Mouse (Mus musculus): ENCODE data around the gene Pex13. TPM values are rescaled to one million over a fixed set of nuclear protein-coding genes. Genes with fewer than 3 reads are reported as not detected.
A peak's percentile ranks its signal among the peaks of the same experiment; 100 is the strongest.
"Not testable (repeated sequence)": the region's sequence is repeated elsewhere in the genome, so short reads cannot be mapped to it uniquely, and the experiment has no call there.

Gene Pex13
- polyA plus RNA-seq, 1 experiment from 2014 or later, result 29.4 TPM

DNA sequence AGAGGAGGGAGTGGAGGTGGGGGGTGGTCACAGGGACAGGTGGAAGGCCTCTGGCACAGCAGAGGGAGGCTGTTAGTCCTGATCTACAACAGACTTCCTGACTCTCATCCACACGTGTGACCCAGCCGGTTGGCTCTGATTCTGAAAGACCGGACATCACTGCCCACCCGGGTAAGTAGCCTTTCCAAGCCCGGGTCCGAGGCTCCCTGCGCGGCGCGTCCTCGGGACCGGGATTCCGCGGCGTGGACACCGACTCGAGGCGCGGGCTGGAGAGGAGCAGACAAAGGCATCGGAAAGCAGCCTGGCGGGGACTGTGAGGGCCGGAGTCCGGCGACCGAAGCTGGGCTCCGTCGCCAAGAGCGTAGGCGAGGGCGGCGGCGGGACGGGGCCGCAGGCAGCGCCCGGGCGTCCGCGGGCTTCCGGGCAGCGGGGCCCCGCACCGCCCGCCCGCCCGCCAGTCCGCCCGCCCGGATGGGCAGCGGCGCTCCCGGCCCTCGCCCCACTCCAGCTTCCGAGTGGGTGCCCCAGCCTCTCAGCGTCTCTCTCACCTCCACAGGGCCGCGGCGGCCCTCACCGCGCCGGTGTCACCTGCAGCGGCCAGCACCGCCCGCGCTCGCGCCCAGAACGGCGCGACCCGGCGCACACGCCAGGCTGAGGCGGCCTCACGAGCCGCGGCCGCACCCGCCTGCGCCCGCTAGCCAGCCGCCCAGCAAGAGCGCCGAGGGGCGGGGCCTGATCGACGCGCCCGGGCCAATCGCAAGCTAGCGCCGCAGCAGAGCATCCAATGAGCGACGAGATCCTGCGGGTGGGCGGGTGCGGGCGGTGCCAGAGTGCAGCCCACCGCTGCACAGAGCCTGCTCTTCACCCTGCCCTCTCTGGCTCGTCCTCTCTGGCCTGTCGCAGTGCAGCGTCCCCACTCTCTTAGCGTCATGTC, 32.5 kb downstream of the Pex13 start, which contains the start of gene 0610010F05Rik:
Gene 0610010F05Rik, minus strand, starts transcription at position 695 of the 934 bp plus-strand sequence.
- Histone ChIP-seq H3K4me3 (peak within 1 kb of the TSS; percentile 93), H3K27me3 (ENCODE audit: poor library complexity, severe bottlenecking) (no peaks in the 10 kb centered on the region), H3K36me3 (replicated peaks) (peaks cover 24% of the 10 kb centered on the region), H3K4me1 (peaks cover 17% of the 10 kb centered on the region), H3K27ac (peak within 1 kb of the TSS; percentile 96), H3K9me3 (no peaks in the 10 kb centered on the region)
- DNase-seq (ENCODE audit: extremely low spot score, low spot score), result peak; percentile 92
- under 1% methylated on average over 103 of the region's 103 CpGs for WGBS

DNA sequence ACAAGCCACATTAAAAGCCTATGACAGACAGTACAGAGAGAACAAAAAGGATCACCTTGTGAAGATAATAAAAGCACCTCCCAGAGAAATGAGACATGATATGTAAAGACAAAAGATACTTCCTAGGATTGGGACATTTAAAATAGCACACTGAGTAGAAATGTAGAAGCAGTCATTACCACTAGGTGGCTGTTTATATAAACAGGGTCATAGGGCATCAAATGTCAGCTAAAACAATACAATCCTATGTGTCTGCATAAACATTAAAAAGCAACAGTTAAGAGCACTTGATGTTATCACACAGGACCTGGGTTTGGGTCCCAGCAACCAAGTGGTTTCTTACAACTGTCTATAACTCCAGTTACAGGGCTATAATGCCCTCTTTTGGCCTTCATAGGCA, 35.1 kb downstream of the Pex13 start:
- Histone ChIP-seq H3K4me3 (no peak overlapping the region), H3K27ac (no peak overlapping the region), H3K4me1 (peaks cover 17% of the 10 kb centered on the region), H3K36me3 (replicated peaks) (peaks cover 30% of the 10 kb centered on the region), H3K27me3 (ENCODE audit: poor library complexity, severe bottlenecking) (no peaks in the 10 kb centered on the region), H3K9me3 (no peaks in the 10 kb centered on the region)
- no peak for DNase-seq (ENCODE audit: extremely low spot score, low spot score)

DNA sequence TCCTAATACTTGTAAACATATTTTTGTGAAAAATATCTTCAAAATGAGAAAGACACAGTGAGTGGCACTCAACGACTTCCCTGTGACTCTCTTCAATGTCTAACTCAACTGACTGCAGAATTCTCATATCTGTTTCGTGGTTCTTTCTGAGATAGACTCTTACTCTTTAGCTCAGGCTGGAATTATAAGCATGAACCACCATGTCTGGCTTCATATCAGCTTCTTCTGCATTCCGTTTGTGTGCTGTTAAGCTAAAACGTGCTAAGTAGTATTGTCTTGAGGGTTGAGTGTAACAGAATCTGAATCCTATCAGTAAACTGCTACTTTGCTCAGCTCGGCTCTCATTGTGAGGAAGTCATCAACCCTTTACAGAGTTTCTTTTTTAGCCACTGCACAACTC, 46.8 kb downstream of the Pex13 start:
- Histone ChIP-seq H3K4me1 (no peaks in the 10 kb centered on the region), H3K27ac (no peak overlapping the region), H3K27me3 (ENCODE audit: poor library complexity, severe bottlenecking) (no peaks in the 10 kb centered on the region), H3K36me3 (replicated peaks) (peaks cover 38% of the 10 kb centered on the region), H3K4me3 (no peak overlapping the region), H3K9me3 (no peaks in the 10 kb centered on the region)
- DNase-seq (ENCODE audit: extremely low spot score, low spot score), result no peak
- WGBS, result 91% methylated on average over 5 of the region's 5 CpGs

GRCm38 (mm10) chr11:23614546-23614945, 51.2 kb downstream of the Pex13 start:
- H3K9me3 ChIP-seq, result no peaks in the 10 kb centered on the region
- 92% methylated on average over 5 of the region's 5 CpGs for WGBS
- H3K36me3 ChIP-seq (replicated peaks), result peaks cover 43% of the 10 kb centered on the region
- no peak overlapping the region for H3K27ac ChIP-seq
- DNase-seq (ENCODE audit: extremely low spot score, low spot score), result no peak
- H3K27me3 ChIP-seq (ENCODE audit: poor library complexity, severe bottlenecking), result no peaks in the 10 kb centered on the region
- no peaks in the 10 kb centered on the region for H3K4me1 ChIP-seq
- H3K4me3 ChIP-seq, result no peak overlapping the region

DNA sequence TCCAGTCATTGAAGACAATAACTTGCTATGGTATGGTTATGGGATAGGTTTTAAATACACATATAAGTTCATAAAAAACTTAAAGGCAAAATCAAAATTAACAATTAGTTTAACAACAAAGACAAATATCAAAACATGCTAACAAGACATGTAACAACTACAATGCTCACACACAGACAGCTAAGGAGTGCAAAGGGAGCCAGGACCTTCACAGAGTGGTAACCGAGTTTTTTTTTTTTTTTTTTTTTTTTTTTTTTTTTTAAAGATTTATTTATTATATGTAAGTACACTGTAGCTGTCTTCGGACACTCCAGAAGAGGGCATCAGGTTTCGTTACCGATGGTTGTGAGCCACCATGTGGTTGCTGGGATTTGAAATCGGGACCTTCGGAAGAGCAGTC, 58.5 kb downstream of the Pex13 start:
- 93% methylated on average over 6 of the region's 6 CpGs for WGBS
- not testable (repeated sequence) for H3K4me3 ChIP-seq; H3K9me3 ChIP-seq; H3K4me1 ChIP-seq; H3K27me3 ChIP-seq (ENCODE audit: poor library complexity, severe bottlenecking); DNase-seq (ENCODE audit: extremely low spot score, low spot score); H3K27ac ChIP-seq
- peaks cover 80% of the 10 kb centered on the region for H3K36me3 ChIP-seq (replicated peaks)

Other genes with a start within 250 kb of the Pex13 start
- 119 and 132 TPM in 2 replicates for gene Ahsa2, start 167.9 kb downstream of the Pex13 start, polyA plus RNA-seq (2016; fragmentation: Nextera tagmentation; extraction: Ambion mirVana)
- gene 1700093K21Rik, start 144.8 kb downstream of the Pex13 start, polyA plus RNA-seq (2016; fragmentation: Nextera tagmentation; extraction: Ambion mirVana), result not detected in 2 replicates
- 38.7 and 44.3 TPM in 2 replicates for gene 0610010F05Rik, start 32.3 kb downstream of the Pex13 start, polyA plus RNA-seq (2016; fragmentation: Nextera tagmentation; extraction: Ambion mirVana)
- gene Pus10, start 285 bp downstream of the Pex13 start, polyA plus RNA-seq (2016; fragmentation: Nextera tagmentation; extraction: Ambion mirVana), result 26.0 and 26.1 TPM in 2 replicates
- 0.53 and 0.71 TPM in 2 replicates for gene Rel, start 105.0 kb upstream of the Pex13 start, polyA plus RNA-seq (2016; fragmentation: Nextera tagmentation; extraction: Ambion mirVana)
- gene Papolg, start 229.3 kb upstream of the Pex13 start, polyA plus RNA-seq (2016; fragmentation: Nextera tagmentation; extraction: Ambion mirVana), result 19.1 and 21.7 TPM in 2 replicates